Mouse (Mus musculus) forebrain, embryonic 12.5 days (tissue): ENCODE results near the gene Ptn. TPM values are rescaled to one million over a fixed set of nuclear protein-coding genes. Genes with fewer than 3 reads are reported as not detected.

Source experiments
- microRNA-seq: library from miRNA; unstranded; fragments of <30 nt; microRNA quantifications from one replicate; pipeline ENCODE4, GENCODE M21; 2017
- polyA plus RNA-seq: library from polyadenylated mRNA; unstranded; fragments of >200 nt; fragmentation: Nextera tagmentation; extraction: Ambion mirVana; gene quantifications from 2 replicates; pipeline ENCODE4 v1.2.1, GENCODE M21; 2016

Ptn gene
- polyA plus RNA-seq, 1 experiment from 2014 or later: 310 TPM

Small RNA genes within 50 kb of the gene (microRNA-seq; reads per million reads assigned to microRNA genes)
- gene Gm25111: not detected
